Mouse (Mus musculus) brain, embryonic 14.5 days (tissue): ENCODE data around the gene Serpinb1a.

ENCODE experiments used
- CTCF ChIP-seq: fragments of 200-500 bp; IDR thresholded peaks from 2 replicates; pipeline ENCODE4 v1.5.1; 2012; ENCODE audit warnings: inconsistent platforms, mild to moderate bottlenecking, moderate library complexity, borderline replicate concordance; ENCODE audit not compliant: insufficient read depth, insufficient read length; ENCODE audit errors: extremely low read depth
- POLR2A ChIP-seq: fragments of 200-500 bp; IDR thresholded peaks from 2 replicates; pipeline ENCODE4 v1.6.1; 2012; ENCODE audit warnings: mild to moderate bottlenecking, inconsistent platforms, borderline replicate concordance; ENCODE audit not compliant: poor library complexity, insufficient read depth, insufficient read length, severe bottlenecking; ENCODE audit errors: extremely low read depth

- TF ChIP-seq POLR2A (no peak), CTCF (no peak)
These were observed 45.9 kb upstream of the Serpinb1a start for GRCm38 (mm10) chr13:32896931-32897330.
